Mouse (Mus musculus): ENCODE data around the gene Ech1. TPM values are rescaled to one million over a fixed set of nuclear protein-coding genes. Genes with fewer than 3 reads are reported as not detected.

The Ech1 gene
- total RNA-seq, 2 experiments from 2014 or later = 211 to 220 TPM

DNA sequence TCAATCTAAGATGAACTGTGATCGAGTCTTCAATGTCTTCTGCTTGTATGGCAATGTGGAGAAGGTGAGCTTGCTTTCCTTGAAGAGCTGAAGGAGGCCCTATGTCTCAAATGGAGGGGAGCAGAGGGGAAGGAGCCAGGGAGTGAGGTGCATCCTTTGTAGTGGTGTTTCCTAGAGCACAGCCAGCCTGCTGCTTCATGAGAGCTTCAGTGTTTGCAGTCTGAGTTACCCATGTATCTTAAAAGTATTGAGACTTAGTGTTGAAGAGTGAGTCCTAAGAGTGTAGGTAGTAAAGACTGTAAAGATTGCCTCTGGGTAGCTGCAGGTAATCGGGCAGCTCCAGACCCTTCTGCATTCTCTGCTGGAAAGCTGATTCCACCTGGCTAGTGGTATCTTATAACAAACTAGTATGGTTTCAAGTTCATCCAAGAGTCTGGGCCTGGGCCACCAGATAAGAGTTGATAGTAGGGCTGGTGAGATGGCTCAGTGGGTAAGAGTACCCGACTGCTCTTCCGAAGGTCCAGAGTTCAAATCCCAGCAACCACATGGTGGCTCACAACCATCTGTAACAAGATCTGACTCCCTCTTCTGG lies 6.1 kb upstream of the Ech1 start:
- no peak for DNase-seq (ENCODE audit: low spot score in 2 of 2)

DNA sequence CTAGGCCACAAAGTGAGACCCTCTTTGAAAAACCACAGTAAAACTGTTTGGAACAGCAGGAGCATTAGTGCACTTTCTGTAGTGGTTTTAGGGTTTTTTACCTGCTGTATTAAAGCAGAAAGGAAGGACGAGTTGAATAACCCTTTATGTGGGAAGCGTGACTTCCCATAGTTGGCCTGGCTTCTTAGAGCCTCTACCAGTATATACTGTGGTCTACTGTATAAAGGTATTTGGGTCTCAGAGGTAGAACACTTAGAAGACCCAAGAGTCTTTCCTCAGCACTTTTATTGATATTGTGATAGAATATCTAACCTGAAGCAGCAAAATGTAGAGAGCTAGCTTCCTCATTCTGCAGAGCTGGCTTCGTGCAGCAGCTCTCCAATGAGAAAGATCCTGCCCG lies 5.4 kb upstream of the Ech1 start:
- DNase-seq (ENCODE audit: low spot score in 2 of 2) = no peak

DNA sequence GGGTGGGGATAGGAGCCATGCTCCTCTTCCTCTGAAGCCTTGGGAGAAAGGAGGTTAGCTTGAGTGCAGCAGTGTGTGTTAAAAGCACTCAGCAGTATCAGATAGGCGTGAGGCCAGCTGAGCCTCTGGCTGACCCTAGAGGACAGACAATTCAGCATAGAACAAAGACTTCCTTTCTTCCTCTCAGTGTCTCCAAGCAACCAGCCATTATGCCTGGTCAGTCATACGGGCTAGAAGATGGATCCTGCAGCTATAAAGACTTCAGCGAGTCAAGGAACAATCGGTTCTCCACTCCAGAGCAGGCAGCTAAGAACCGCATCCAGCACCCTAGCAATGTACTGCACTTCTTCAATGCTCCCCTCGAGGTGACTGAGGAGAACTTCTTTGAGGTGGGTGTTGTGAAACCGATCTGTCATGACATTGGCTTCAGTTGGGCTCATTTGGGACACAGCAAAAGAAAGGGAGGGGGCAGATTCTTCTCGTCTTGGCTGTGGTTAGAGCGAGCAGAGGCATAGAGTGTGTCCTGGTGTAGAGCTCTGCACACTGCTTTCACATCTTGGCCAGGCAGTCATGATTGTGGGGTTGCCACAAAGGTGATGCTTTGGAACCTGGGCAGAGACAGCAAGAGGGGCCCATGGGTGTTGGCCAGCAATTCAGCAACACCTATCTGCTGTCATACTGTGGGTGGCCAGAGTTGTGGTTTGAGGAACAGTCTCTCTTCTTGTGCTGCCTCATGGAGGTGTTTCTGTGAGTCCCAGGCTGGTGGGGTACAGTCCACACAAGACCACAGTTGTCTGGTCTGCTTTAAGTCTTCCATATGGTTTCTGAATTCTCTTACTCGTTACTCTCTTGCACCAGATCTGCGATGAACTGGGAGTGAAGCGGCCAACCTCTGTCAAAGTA lies 4.4 kb upstream of the Ech1 start:
- no peak for DNase-seq (ENCODE audit: low spot score in 2 of 2)

DNA sequence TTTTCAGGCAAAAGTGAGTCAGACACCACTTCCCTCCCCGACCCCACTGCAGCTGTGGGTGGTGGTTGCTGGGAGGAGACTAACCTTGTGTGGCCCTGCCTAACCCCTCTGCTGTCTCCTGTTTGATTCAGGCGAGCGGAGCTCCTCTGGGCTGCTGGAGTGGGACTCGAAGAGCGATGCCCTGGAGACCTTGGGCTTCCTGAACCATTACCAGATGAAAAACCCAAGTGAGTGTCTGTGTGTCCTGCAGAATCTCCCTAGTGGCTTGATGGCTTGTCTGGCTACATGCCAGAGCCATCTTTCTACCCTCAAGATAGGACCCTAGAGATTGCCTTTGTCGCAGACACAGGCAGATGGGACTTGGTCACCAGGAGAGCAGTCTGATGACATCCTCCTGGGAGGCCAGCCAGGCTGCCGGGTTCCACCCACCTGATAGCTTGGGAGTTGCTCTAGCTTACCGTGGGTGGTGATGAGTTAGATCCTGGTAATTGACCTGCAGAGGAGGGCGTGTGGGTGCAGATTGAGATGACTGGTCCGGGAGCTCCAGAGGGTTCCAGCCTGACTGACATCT lies 3.7 kb upstream of the Ech1 start:
- DNase-seq (ENCODE audit: low spot score in 2 of 2) = no peak

DNA sequence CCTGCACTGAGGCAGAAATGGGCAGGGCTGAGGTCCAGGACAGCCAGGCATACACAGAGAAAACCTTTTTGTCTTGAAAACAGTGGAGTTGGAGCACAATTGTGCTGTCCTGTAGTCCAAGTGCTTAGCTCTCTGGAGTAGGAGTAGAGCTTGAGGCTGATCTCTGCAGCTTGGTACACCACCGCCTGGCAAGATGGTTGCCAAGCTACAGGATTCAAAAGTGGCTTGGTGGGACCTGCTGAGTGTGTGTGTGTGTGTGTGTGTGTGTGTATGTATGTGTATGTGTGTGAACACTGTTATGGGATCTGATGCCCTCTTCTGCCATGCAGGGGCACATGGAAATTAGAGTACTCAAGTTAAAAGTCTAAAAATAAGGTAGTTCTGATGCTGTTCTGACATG lies 2.5 kb upstream of the Ech1 start:
- no peak for DNase-seq (ENCODE audit: low spot score in 2 of 2)

DNA sequence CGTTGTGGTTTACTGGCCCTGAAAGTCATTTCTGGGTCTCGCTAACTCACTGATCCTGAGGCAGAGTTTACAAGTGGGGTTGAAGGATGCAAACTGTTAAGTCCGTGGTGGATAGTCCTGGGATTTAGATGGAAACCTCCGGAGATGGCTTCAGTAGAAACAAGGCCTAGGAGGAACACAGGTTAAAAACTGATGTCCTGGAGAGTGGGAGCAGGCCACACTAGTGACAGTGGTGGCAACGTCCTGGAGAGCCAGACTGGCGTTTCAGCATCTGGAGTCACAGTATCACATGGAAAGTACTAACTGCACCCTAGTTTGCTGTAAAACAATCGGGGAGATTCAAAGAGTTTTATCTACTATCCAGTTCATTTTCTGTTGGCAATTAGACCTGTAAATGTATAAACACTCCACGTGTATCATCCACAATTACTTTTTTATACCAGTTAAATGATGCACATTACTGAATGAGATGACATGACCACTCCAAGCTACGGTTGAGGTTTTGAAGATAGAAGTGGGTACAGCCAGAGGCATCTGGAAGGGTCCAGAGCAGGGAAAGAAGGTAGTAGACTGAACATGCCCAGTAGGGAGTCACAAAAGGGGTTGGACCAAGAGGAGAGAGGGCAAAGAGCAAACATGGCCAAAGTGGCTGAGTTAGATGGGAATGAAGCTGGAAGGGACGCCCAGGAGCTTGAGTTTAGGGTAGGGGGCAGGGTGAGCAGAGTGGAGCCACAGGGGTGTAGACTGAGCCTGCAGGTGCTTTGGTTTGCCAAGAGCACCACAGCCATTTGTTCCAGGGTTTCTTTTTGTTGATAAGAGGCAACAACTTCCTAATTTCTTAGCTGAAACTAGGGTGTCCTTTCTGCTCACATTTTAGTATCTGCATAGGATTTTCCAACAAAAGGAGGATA lies 1.8 kb upstream of the Ech1 start:
- DNase-seq (ENCODE audit: low spot score in 2 of 2) = no peak

DNA sequence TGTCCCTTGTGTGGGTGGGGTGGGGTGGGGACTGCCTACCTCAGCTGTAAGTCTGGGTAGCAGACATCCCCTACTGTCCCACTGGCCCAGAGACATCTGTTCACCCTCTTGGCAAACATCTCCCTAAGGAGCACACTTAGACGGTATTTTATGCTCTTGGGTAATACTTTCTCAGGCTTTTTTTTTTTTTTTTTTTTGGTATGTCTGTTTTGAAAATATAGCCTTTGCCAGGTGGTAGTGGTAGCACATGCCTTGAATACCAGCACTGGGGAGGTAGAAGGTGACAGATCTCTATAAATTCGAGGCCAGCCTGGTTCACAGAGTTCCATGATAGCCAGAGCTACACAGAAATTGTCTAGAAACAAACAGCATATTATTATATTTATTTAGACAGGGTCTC lies 1.1 kb upstream of the Ech1 start:
- DNase-seq (ENCODE audit: low spot score in 2 of 2) = no peak

DNA sequence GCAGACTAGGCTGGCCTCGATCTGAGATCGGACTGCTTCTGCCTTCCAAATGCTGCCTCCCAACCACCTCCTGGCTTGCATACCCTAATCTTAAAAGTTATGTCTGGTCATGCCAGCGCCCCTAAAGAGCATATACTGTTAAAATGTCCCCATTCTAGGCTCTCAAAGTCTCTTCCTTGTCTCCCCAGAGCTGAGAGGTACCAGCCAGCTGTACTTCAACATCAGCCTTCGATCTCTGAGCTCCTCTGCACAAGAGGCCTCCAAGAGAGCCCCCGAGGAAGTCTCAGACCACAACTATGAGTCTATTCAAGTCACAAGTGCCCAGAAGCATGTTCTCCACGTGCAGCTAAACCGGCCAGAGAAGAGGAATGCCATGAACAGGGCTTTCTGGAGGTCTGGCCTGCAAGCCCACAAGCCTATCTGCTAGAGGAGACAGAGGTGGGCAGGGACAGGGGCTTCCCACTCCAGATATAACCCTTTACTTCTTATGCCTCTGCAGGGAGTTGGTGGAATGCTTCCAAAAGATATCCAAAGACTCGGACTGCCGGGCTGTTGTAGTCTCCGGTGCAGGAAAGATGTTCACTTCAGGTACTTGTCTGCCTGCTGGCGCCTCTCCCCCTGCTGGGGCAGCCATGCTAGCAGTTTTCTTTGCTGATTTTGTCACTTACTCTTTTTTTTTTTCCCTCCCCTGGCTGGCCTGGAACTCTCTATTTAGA lies 827 bp downstream of the Ech1 start:
- peak in 1 of 2 experiments; percentile 16 for DNase-seq (ENCODE audit: low spot score in 2 of 2)

DNA sequence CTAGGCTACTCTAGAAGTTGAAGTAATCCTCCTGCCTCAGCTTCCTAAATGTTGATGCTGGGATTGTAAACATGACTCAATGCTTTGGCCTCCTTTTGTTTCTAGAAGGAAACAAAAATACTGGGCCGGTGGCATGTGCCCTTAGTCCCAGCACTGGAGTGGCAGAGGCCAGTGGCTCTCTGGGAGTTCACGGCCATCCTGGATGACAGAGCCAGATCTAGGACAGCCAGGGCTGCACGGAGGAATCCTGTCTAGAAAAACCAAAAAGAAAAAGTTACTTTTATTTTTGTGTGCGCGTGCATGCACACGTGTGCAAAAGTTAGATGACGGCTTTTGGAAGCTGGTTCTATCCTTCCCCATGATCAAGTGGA lies 1.4 kb downstream of the Ech1 start:
- no peak for DNase-seq (ENCODE audit: low spot score in 2 of 2)

DNA sequence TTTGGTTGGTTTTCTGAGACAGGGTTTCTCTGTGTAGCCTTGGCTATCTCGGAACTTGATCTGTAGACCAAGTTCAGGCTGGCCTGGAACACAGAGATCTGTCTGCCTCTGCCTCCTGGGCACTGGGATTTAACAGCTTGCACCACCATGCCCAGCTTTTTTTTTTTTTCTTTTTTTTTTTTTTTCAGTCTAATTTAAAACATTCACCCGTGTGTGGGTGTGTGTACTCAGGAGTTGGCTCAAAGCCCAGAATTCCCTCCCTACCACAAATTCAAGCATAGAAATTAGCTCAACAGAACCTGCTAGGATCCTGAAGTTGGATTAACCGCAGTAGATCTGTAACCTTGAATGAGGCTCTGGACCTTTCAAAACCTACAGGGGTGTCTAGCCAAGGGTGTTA lies 2.3 kb downstream of the Ech1 start:
- DNase-seq (ENCODE audit: low spot score in 2 of 2) = no peak

DNA sequence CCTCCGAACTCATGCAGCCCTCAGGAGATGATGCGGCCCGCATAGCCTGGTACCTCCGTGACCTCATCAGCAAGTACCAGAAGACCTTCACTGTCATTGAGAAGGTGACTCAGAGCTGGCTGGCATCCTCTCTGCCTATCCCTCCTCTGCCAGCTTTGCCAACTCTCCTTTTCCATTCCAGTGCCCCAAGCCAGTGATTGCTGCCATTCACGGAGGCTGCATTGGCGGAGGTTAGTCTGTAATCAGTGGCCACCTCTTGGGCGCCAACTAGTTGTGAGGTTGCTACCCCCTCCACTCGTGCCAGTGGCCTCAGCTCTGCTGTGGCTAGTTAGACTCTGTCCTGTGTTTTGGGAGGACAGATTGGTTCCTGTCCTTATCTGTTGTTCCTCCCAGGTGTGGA lies 4.8 kb downstream of the Ech1 start:
- DNase-seq (ENCODE audit: low spot score in 2 of 2) = no peak

DNA sequence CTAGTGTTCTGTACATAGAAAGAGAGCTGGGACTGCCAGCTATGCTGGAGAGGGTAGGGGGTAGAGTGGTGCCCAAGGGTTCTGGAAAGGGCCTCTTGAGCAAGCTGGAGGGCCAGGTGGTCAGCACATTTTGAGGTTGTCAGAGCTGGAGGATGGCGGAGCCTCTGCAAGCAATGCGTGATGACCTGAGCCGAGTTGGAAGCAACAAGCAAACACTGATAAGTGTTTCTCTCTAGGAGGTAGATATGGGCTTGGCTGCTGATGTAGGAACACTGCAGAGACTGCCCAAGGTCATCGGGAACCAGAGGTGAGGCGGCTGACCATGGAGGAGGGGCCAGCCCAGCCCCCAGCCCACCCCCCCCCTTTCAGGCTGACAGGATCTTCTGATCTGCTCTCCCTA lies 6.0 kb downstream of the Ech1 start:
- DNase-seq (ENCODE audit: low spot score in 2 of 2) = no peak

DNA sequence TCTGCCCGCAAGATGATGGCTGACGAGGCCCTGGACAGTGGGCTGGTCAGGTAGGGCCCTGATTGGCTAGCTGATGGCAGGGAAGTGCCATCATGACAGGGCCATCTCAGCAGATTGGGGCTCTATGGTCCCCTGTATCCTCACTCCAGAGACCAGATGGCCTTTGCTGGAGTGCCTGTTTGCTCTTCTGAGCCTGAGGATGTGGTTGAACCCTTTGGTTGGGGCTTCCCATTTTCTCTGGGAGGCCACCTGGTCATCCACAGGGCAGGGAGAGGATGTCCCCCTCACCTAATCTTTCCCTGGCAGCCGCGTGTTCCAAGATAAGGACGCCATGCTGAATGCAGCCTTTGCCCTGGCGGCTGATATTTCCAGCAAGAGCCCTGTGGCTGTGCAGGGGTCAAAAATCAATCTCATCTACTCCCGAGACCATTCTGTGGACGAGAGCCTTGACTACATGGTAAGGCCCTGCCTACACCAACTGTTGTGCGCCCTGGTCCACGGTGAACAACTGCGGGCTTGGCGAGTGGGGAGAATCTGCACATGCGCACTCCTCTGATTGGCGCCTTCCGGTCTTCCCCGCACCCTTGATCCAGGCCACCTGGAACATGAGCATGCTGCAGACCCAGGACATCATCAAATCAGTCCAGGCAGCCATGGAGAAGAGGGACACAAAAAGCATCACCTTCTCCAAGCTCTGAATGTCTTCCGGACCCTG lies 6.6 kb downstream of the Ech1 start:
- no peak for DNase-seq (ENCODE audit: low spot score in 2 of 2)

DNA sequence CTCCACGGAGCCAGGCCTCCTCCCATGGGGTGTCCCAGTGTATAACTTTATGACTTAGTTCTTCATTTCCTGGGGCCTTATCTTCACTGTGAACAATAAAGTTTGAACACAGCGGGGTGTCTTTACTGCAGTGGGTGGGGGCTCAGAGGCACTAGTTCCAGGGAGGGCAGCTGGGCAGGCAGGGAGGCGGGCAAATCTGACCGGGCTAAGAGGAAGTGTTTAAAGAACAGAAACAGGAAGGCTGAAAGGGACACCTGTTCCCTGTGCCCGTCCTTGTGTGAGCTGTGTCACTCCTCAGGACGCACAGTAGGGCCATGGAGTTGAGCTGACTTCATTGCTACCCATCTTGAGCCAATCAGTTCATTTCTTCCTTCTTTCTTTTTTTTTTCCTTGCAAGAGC lies 7.1 kb downstream of the Ech1 start:
- no peak for DNase-seq (ENCODE audit: low spot score in 2 of 2)

DNA sequence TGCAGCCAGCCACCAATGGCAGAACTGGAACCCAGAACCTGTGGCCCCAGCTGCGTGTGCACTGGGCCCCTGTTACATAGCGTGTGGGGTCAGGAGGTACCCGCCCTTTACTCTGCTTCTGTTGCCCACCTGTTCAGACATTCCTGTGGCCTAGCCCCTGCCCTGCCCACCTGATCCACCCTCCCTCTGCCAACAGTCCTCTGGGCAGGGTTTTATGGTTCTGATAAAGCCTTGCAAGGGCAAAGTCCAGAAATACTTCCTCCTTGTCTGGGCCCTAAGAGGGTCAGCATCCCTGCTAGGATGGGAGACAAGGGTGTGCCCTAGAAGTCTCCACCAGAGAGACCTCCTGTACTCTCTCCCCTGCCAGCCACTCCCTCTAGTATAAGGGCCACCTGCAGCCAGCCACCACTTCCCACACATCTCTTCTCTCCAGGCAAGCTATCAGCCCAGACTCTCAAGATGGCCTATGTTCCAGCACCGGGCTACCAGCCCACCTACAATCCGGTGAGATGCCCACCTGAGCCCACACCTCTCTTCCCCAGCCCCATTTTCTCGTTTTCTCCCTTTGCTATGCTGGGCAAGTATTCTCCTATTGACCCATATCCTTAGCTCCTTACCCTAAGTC lies 8.8 kb downstream of the Ech1 start, which contains the start of gene Lgals4:
TSS of gene Lgals4 (plus strand) at position 132 of the 625 bp plus-strand sequence.
- DNase-seq (ENCODE audit: low spot score in 2 of 2) = no peak

DNA sequence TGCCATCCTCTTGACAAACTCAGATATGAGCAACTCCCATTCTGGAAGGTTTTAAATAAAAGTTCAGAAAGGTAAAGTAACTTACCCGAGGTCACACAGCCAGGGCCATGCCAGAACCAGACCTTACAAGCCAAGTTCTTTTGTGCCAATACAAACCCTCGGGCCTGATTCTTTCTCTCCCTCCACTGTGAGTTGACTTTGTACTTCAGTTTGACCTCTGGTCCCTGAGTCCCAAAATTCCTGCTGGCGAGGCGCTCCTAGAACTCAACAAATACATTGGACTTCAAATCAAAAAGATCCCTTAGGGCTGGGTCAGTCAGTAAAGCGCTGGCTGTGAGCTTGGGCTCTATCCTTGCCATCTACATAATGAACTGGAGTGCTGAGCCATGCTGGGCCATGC lies 11.9 kb downstream of the Ech1 start:
- no peak for DNase-seq (ENCODE audit: low spot score in 2 of 2)

DNA sequence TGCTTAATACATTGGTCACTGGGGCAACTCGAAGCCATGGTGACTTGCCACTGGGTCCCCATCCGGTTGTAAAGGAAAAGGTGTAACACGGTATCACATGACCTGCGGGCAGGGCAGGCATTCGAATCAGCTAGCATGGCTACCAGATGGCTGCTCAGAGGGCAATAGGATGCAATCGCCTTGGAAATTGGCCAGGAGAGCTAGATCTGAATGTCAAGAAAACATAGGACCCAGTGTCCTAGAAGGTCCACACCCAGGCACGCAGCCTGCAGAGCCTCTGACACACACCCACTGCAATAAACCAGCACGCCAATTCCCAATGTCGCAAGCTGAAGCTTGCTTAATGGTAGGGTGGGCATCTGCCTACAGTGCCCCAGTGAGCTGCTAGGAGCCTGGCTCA lies 13.3 kb downstream of the Ech1 start:
- no peak for DNase-seq (ENCODE audit: low spot score in 2 of 2)

DNA sequence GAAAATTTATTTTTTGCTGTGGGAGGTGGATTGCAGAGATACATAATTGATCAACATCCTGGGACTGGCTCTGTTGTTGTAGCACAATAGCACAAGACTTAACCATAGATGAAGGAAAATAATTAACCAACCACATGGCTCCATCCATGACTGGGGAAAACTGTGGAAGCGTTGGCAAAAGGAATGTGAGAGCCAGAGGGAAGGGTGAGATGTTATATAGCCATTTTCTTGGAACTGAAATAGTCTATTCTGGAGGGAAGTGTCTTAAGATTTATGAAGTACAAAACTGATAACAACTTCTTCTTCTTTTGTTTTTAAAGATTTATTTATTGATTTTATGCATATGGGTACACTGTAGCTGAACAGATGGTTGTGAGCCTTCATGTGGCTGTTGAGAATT lies 22.3 kb downstream of the Ech1 start:
- no peak for DNase-seq (ENCODE audit: low spot score in 2 of 2)

DNA sequence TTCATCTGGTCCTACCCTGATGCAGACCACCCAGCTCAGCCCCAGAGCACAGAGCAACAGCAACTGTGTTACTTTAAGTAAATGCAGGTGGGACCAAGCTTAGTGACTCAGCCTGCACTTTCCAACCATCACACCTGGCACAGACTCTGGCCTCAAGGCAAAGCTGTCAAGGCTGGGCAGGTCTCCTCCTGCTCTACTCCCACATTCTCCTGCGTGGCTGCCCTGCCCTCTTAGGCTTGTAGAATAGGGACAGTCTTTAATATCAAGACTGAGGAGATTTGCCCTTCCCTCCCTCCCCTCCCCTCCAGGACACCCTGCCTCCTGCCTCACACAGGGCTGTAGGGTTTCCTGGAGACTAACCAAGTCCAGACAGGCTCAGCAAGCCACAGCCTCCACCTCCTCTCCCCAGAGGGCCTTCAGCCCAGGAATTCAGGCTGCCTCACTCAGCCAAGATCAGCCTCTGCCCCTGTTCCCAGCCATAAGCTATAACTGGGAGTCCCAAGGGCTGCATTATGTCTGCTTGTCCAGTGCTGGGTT lies 24.8 kb downstream of the Ech1 start:
- DNase-seq (ENCODE audit: low spot score in 2 of 2) = no peak
